Mouse (Mus musculus) mouse trophoblast stem cell (cell line): ENCODE results near the gene Mrpl36.

Experiments
- in situ Hi-C, 2 experiments: fragments of 300-500 bp; cut with MseI, MboI; formaldehyde crosslinking; loops; 2 replicates in 1 of 2; 3 replicates in 1 of 2; pipeline ENCODE4 v1.15.1; 2025

The Mrpl36 gene

GRCm38 (mm10) chr13:73327827-73328698, at the start of gene Mrpl36, which contains the start of gene Ndufs6:
Gene Mrpl36 (plus strand): TSS chr13:73328513.
Gene Ndufs6 (minus strand): TSS chr13:73328542.
- in situ Hi-C loops, result no loop called here

- in situ Hi-C loops, result no loop called here
Measured at GRCm38 (mm10) chr13:73279196-73279595, 49.1 kb upstream of the Mrpl36 start.

- in situ Hi-C loops, result no loop called here
Measured at GRCm38 (mm10) chr13:73282407-73282806, 45.9 kb upstream of the Mrpl36 start.

- in situ Hi-C loops, result no loop called here
Measured at GRCm38 (mm10) chr13:73283534-73283933, 44.8 kb upstream of the Mrpl36 start.

GRCm38 (mm10) chr13:73290206-73290605, 38.1 kb upstream of the Mrpl36 start:
- in situ Hi-C loops, result no loop called here

GRCm38 (mm10) chr13:73291102-73291501, 37.2 kb upstream of the Mrpl36 start:
- in situ Hi-C loops, result no loop called here

GRCm38 (mm10) chr13:73298717-73299116, 29.6 kb upstream of the Mrpl36 start:
- in situ Hi-C loops, result no loop called here

GRCm38 (mm10) chr13:73299322-73299721, 29.0 kb upstream of the Mrpl36 start:
- in situ Hi-C loops, result no loop called here

GRCm38 (mm10) chr13:73304729-73305128, 23.6 kb upstream of the Mrpl36 start:
- in situ Hi-C loops, result loop anchor here (5.0 to 10.0 kb wide), 2 partner anchors 52 to 210 kb away; no protein-coding TSS in a partner anchor

GRCm38 (mm10) chr13:73305398-73306084, 22.8 kb upstream of the Mrpl36 start:
- in situ Hi-C loops, result loop anchor here (5.0 to 10.0 kb wide), 2 partner anchors 53 to 211 kb away; no protein-coding TSS in a partner anchor

GRCm38 (mm10) chr13:73306085-73306410, 22.3 kb upstream of the Mrpl36 start:
- in situ Hi-C loops, result loop anchor here (5.0 to 10.0 kb wide), 2 partner anchors 54 to 211 kb away; no protein-coding TSS in a partner anchor

GRCm38 (mm10) chr13:73306430-73306829, 21.9 kb upstream of the Mrpl36 start:
- in situ Hi-C loops, result loop anchor here (5.0 to 10.0 kb wide), 2 partner anchors 54 to 212 kb away; no protein-coding TSS in a partner anchor

- in situ Hi-C loops, result loop anchor here (5.0 to 10.0 kb wide), 3 partner anchors 58 to 226 kb away; no protein-coding TSS in a partner anchor
Measured at GRCm38 (mm10) chr13:73310183-73310929, 18.0 kb upstream of the Mrpl36 start.

GRCm38 (mm10) chr13:73320048-73320447, 8.3 kb upstream of the Mrpl36 start:
- in situ Hi-C loops, result no loop called here

GRCm38 (mm10) chr13:73322626-73323025, 5.7 kb upstream of the Mrpl36 start:
- in situ Hi-C loops, result no loop called here

GRCm38 (mm10) chr13:73323406-73323805, 4.9 kb upstream of the Mrpl36 start:
- in situ Hi-C loops, result no loop called here

- in situ Hi-C loops, result no loop called here
Measured at GRCm38 (mm10) chr13:73330844-73331501, 2.7 kb downstream of the Mrpl36 start.

GRCm38 (mm10) chr13:73331736-73332135, 3.4 kb downstream of the Mrpl36 start:
- in situ Hi-C loops, result no loop called here

GRCm38 (mm10) chr13:73336753-73337152, 8.4 kb downstream of the Mrpl36 start:
- in situ Hi-C loops, result no loop called here

- in situ Hi-C loops, result no loop called here
Measured at GRCm38 (mm10) chr13:73345102-73345890, 17.0 kb downstream of the Mrpl36 start.
